Mouse (Mus musculus): ENCODE measurements at regions not wholly inside any gene's neighbourhood (a gene's known extent, or its start where the extent isn't known, plus 50 kb on each side); places are given as distances from the start of the nearest gene placed in this dataset.

DNA sequence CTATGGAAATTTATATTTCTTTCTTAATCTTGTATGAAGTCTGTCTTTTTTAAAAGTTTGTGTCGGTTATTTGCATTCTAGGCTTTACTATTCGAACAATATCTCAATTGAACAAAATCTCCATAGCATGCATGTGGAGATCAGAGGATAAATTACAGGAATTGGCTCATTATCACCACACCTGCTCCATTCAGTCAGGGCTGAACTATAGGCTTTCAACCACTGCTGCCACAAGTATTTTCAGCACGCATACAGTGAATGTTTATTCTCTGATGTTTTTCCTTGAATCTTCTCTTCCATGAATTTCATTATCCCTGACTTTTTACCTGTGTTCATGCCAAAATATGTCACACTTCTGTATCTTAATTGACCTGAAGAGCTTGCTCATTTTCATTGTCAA, 207.2 kb downstream of the Etv1 start:
- Histone ChIP-seq H3K4me3 (replicated peaks) (no peak overlapping the region), H3K4me1 (no peaks in the 10 kb centered on the region), H3K36me3 (replicated peaks; ENCODE audit: low read length) (no peaks in the 10 kb centered on the region), H3K27me3 (replicated peaks) (no peaks in the 10 kb centered on the region), H3K9me3 (peaks cover 5% of the 10 kb centered on the region; the same call in 1 of the 2 replicates)
- TF ChIP-seq FLI1 (IDR thresholded peaks at IDR 0.05; ENCODE audit: low read length) (no peak), GATA1 (IDR thresholded peaks at IDR 0.05; ENCODE audit: borderline replicate concordance, low read length) (no peak)

DNA sequence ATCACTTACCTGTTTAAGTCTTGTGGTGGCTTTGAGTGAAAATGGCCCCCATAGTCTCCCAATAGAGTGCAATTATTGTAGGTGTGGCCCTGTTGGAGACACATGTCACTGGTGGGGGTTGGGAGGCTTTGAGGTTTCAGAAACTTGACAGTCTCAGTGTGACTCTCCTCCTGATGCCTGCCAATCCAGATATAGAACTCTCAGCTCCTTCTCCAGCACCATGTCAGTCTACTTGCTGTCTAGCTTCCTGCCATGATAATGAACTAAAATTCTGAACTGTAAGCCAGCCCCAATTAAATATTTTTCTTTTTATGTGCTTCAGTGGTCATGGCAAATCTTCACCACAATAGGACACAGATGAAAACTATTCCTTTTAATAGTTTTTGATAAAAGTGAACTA, 208.1 kb downstream of the Etv1 start:
- Histone ChIP-seq H3K4me3 (replicated peaks) (no peak overlapping the region), H3K9me3 (peaks cover 5% of the 10 kb centered on the region; the same call in 1 of the 2 replicates), H3K27me3 (replicated peaks) (no peaks in the 10 kb centered on the region), H3K36me3 (replicated peaks; ENCODE audit: low read length) (no peaks in the 10 kb centered on the region), H3K4me1 (no peaks in the 10 kb centered on the region)
- TF ChIP-seq GATA1 (IDR thresholded peaks at IDR 0.05; ENCODE audit: borderline replicate concordance, low read length) (no peak), FLI1 (IDR thresholded peaks at IDR 0.05; ENCODE audit: low read length) (no peak)

DNA sequence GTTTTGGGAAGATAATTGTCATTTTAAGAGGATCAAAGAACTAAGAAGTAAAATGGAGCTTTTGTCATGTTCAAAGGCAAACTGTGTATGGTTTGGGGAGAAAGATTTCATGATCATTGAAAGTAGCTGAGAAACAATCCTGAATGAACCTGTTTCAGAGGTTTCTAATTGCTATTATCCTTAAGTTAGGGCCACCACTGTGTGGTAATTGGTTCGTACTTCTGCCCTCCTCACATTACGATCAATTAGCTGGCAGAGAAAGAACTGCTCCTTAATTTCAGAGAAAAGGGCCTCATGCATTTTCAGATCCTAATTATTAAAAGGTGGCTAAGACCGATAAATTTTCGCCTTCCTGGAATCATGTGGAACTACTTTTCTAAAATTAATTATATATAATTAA, 208.6 kb downstream of the Etv1 start:
- no peaks in the 10 kb centered on the region for H3K27me3 ChIP-seq (replicated peaks)
- H3K4me3 ChIP-seq (replicated peaks): no peak overlapping the region
- H3K36me3 ChIP-seq (replicated peaks; ENCODE audit: low read length): no peaks in the 10 kb centered on the region
- no peak for TF ChIP-seq GATA1 (IDR thresholded peaks at IDR 0.05; ENCODE audit: borderline replicate concordance, low read length)
- TF ChIP-seq FLI1 (IDR thresholded peaks at IDR 0.05; ENCODE audit: low read length): no peak
- no peaks in the 10 kb centered on the region for H3K4me1 ChIP-seq
- peaks cover 5% of the 10 kb centered on the region; the same call in 1 of the 2 replicates for H3K9me3 ChIP-seq

DNA sequence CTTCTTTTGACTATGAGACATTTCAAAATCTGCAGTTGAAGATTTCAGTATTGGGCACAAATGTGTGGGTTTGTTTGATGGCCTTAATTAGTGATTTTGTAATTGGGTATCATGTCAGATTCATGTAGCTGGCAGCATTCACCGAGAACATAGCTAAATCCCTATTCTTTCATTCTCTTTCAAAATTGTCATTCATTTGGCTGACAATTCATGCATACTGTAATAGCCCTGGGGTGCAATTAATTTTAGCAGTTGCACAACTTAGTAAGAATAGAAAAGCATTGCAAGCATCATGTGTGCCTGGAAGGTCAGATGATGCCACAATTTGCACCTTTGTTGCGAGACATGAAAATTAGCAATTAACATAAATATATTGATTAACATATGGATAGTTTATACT, 248.0 kb downstream of the Etv1 start:
- no peaks in the 10 kb centered on the region for H3K36me3 ChIP-seq (replicated peaks; ENCODE audit: low read length)
- TF ChIP-seq GATA1 (IDR thresholded peaks at IDR 0.05; ENCODE audit: borderline replicate concordance, low read length): no peak
- TF ChIP-seq FLI1 (IDR thresholded peaks at IDR 0.05; ENCODE audit: low read length): no peak
- no peaks in the 10 kb centered on the region for H3K9me3 ChIP-seq
- H3K4me3 ChIP-seq (replicated peaks): no peak overlapping the region
- H3K4me1 ChIP-seq: no peaks in the 10 kb centered on the region
- no peaks in the 10 kb centered on the region for H3K27me3 ChIP-seq (replicated peaks)

DNA sequence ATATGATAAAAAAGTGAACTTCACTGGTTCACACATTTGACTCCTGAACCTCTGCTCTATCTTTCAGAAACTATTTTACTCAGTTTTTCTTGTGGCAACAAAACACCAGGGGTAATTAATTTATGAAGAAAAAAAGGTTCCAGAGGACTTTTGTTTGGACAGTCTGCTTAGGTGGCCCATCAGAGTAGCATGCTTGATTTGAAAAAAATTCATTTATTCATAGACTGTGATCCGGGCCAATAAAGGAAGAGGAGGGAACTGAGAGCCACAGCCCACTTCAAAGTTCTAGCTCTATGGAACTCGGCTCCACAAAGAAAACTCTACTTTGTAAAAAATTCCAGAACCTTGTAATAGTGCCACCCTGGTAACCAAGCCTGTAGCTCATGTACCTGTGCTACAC, 248.8 kb downstream of the Etv1 start:
- TF ChIP-seq FLI1 (IDR thresholded peaks at IDR 0.05; ENCODE audit: low read length) (no peak), GATA1 (IDR thresholded peaks at IDR 0.05; ENCODE audit: borderline replicate concordance, low read length) (no peak)

DNA sequence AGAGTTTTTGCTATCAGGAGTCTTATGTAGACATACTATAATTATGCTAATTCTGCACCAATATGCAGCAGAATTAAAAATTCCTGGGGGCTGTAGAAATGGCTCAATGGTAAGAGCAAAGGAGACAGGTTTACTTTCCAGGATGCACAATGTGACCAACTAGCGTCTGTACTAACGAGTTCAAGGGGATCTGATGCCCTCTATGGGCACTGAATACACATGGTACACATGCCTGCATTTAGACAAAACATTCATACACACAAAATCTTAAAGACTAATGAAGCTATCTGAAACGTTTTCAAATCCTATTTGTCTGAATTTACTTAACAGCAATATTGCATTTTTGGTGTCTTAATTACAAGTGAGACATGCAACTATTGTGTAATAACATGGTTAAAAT, 254.8 kb downstream of the Etv1 start:
- no peaks in the 10 kb centered on the region for H3K36me3 ChIP-seq (replicated peaks; ENCODE audit: low read length)
- no peak overlapping the region for H3K4me3 ChIP-seq (replicated peaks)
- TF ChIP-seq FLI1 (IDR thresholded peaks at IDR 0.05; ENCODE audit: low read length): no peak
- no peak for TF ChIP-seq GATA1 (IDR thresholded peaks at IDR 0.05; ENCODE audit: borderline replicate concordance, low read length)
- no peaks in the 10 kb centered on the region for H3K27me3 ChIP-seq (replicated peaks)
- H3K9me3 ChIP-seq: no peaks in the 10 kb centered on the region
- H3K4me1 ChIP-seq: no peaks in the 10 kb centered on the region

More for the DNA sequence above, 248.8 kb downstream of the Etv1 start:
- Histone ChIP-seq H3K4me3 (replicated peaks) (no peak overlapping the region), H3K4me1 (no peaks in the 10 kb centered on the region), H3K27me3 (replicated peaks) (no peaks in the 10 kb centered on the region), H3K36me3 (replicated peaks; ENCODE audit: low read length) (no peaks in the 10 kb centered on the region), H3K9me3 (no peaks in the 10 kb centered on the region)

DNA sequence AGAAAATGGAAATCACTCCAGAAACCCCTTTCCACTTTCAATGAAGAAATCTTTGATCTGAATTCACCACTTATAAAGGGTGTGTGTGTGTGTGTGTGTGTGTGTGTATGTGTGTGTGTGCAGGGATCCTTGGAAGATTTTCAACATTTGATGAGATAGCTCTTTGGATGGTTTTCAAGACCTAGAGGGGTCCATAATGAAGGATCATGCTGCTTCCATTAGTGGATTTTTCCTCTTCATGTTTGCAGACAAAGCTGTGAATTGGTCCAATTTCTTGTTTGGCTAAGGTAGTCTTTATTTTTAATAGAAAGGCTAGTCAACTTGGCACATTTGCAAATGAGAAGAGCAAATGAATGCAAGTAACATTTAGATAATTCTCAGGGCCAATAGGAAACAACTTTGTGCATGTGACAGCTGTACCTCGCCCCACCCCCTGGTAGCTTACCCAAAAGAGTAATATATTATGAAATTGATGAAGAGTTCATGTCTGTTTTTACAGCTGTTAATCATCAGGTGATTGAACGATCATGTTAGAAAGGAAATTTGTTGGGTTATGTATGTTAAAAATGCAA, 257.4 kb downstream of the Etv1 start:
- H3K4me3 ChIP-seq (replicated peaks): no peak overlapping the region
- no peaks in the 10 kb centered on the region for H3K27me3 ChIP-seq (replicated peaks)
- no peaks in the 10 kb centered on the region for H3K4me1 ChIP-seq
- TF ChIP-seq GATA1 (IDR thresholded peaks at IDR 0.05; ENCODE audit: borderline replicate concordance, low read length): no peak
- no peak for TF ChIP-seq FLI1 (IDR thresholded peaks at IDR 0.05; ENCODE audit: low read length)
- H3K9me3 ChIP-seq: no peaks in the 10 kb centered on the region
- no peaks in the 10 kb centered on the region for H3K36me3 ChIP-seq (replicated peaks; ENCODE audit: low read length)

DNA sequence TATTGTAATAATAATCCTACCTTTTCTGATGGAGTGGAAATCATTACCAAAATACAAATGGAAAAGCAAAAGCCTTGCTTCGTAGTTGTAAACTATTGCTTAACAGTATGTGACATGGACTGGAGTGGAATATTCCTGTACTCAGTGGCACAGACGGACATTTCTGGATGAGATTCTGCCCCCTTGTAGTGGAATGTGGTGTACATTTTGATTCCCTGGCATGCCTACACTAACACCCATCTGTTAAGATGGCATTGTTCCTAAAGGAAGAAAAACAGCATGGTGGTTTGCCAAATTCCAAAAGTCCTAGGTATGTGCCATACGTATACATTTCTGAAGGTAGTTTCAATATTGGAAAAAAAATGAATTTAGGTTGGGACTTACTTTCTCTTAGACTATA, 258.9 kb downstream of the Etv1 start:
- Histone ChIP-seq H3K4me3 (replicated peaks) (no peak overlapping the region), H3K4me1 (no peaks in the 10 kb centered on the region), H3K9me3 (0 out of 2 replicates have a peak, but pooled peaks cover 3% of the 10 kb centered on the region), H3K36me3 (replicated peaks; ENCODE audit: low read length) (no peaks in the 10 kb centered on the region), H3K27me3 (replicated peaks) (no peaks in the 10 kb centered on the region)
- TF ChIP-seq GATA1 (IDR thresholded peaks at IDR 0.05; ENCODE audit: borderline replicate concordance, low read length) (no peak), FLI1 (IDR thresholded peaks at IDR 0.05; ENCODE audit: low read length) (no peak)

DNA sequence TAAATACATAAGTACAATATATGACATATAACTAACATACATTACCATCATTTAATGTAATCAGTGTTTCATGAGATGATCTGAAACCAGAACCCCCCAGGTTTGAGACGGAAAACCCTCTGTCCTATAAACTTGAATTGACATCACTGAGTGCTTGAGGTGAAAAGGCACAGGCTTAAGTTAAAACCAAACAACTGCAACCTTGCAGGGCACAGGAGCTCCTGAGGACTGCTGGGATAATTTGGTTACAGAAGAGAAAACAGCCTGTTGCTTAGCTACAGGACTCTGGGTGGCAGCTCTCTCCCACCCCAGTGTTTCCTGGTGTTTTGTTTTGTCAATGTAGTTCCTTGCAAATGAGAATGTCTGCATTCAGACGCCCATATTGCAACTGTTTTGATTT, 259.5 kb downstream of the Etv1 start:
- Histone ChIP-seq H3K9me3 (0 out of 2 replicates have a peak, but pooled peaks cover 3% of the 10 kb centered on the region), H3K4me3 (replicated peaks) (no peak overlapping the region), H3K4me1 (no peaks in the 10 kb centered on the region), H3K27me3 (replicated peaks) (no peaks in the 10 kb centered on the region), H3K36me3 (replicated peaks; ENCODE audit: low read length) (no peaks in the 10 kb centered on the region)
- no peak for TF ChIP-seq GATA1 (IDR thresholded peaks at IDR 0.05; ENCODE audit: borderline replicate concordance, low read length)
- no peak for TF ChIP-seq FLI1 (IDR thresholded peaks at IDR 0.05; ENCODE audit: low read length)

DNA sequence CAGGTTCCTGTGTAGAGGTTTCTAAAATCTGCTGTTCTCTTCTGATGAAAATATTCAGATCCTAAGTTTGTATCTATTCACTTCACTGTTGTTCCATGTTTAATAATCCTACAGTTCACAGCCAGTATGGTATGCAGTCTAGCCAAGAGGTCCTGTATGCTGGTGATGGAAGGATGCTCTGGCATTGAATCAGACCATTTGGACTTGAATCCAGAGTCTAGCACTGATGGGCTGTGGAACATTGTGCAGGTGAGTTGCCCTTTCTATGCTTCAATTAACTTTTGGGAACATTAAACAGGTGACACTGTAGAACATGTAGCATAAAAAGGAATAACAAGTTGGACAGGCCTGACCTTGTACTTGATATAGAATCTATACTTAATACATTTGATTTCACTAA, 267.9 kb downstream of the Etv1 start:
- Histone ChIP-seq H3K27me3 (replicated peaks) (no peaks in the 10 kb centered on the region), H3K9me3 (no peaks in the 10 kb centered on the region), H3K4me3 (replicated peaks) (no peak overlapping the region), H3K36me3 (replicated peaks; ENCODE audit: low read length) (no peaks in the 10 kb centered on the region), H3K4me1 (no peaks in the 10 kb centered on the region)
- TF ChIP-seq GATA1 (IDR thresholded peaks at IDR 0.05; ENCODE audit: borderline replicate concordance, low read length): no peak
- TF ChIP-seq FLI1 (IDR thresholded peaks at IDR 0.05; ENCODE audit: low read length): no peak

DNA sequence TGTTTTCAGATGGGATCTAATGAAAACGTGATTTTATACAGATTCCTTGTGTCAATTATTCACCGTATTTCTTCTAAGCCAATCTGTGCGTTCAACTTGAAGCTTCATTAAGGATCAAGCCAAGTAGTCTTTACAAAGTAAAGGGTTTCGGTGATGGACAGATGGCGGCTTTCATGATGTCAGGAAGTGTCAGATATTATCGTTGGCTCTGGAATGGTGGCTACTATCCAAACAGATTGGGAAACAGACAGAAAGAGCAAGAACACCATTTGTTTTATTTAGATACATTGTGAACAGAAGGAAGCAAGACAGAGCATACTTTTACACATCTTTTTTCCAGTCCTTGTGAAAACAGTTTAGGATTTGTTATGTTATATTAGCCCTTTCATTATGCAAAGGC, 269.3 kb downstream of the Etv1 start:
- no peak for TF ChIP-seq FLI1 (IDR thresholded peaks at IDR 0.05; ENCODE audit: low read length)
- TF ChIP-seq GATA1 (IDR thresholded peaks at IDR 0.05; ENCODE audit: borderline replicate concordance, low read length): no peak
- Histone ChIP-seq H3K4me3 (replicated peaks) (no peak overlapping the region), H3K4me1 (no peaks in the 10 kb centered on the region), H3K9me3 (no peaks in the 10 kb centered on the region), H3K36me3 (replicated peaks; ENCODE audit: low read length) (no peaks in the 10 kb centered on the region), H3K27me3 (replicated peaks) (no peaks in the 10 kb centered on the region)

Measured in megakaryocyte, embryonic 14.5 days (primary cell).